Mouse (Mus musculus) embryonic stem cell, embryonic (primary cell): ENCODE data around the gene Uxs1.

Source experiments
- CTCF ChIA-PET, 4 experiments: fragments of 300-600 bp in 2 of 4; fragments of 350-600 bp in 2 of 4; sonication (Branson Sonifier 250); formaldehyde crosslinking; loops; one replicate each; lab custom pipeline; 2022; ENCODE audit warnings: inconsistent platforms in 2 of 4; lab: Charles Lee
- POLR2A ChIA-PET, 4 experiments: fragments of 300-600 bp in 2 of 4; fragments of 350-600 bp in 2 of 4; sonication (Branson Sonifier 250); formaldehyde crosslinking; loops; one replicate each; lab custom pipeline; 2022; ENCODE audit warnings: antibody characterized with exemption in 4 of 4, inconsistent platforms in 1 of 4; lab: Charles Lee

Uxs1 gene

DNA sequence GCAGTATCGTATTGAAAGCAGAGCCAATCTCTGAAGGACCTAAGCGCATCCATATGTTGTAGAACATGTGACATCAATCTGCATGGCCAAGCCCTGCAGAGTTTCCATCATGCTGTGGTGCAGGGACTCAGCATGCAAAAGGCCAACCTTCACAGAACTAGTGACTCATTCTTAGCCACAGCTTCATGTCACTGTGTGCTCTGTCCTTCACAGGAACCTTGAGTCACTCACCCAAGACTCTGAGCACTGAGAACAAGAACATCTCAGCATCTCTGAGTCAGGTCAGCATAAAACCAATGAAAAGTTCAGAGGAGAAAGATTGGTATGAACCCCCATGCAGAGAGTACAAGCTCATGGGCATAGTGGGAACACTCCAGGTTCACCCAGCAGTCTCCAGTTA is 61.3 kb downstream of the Uxs1 start:
- ChIA-PET POLR2A (interaction anchor here in 2 of 4 experiments (0.8 to 1.2 kb wide), 2 partner anchors 9 to 61 kb away, joined by 3 read pairs; partner anchors contain the start of gene Uxs1 (in 1 of the 2)), CTCF (no interaction called here)

- ChIA-PET POLR2A (interaction anchor here in 1 of 4 experiments (0.9 kb wide), 1 partner anchor 10 kb away, joined by 3 read pairs; no protein-coding TSS in a partner anchor), CTCF (interaction anchor here in 1 of 4 experiments (0.9 kb wide), 1 partner anchor 625 kb away, joined by 3 read pairs; no protein-coding TSS in a partner anchor)
Measured at GRCm38 (mm10) chr1:43764481-43764880, 63.1 kb downstream of the Uxs1 start.

- POLR2A ChIA-PET: interaction anchor here in 1 of 4 experiments (0.8 to 1.3 kb wide), 2 partner anchors 10 to 15 kb away, joined by 4 to 6 read pairs; no protein-coding TSS in a partner anchor
- CTCF ChIA-PET: interaction anchor here in 3 of 4 experiments (0.5 to 1.7 kb wide), 13 partner anchors 10 to 454 kb away, joined by 3 to 7 read pairs (median 4); no protein-coding TSS in a partner anchor
Measured at GRCm38 (mm10) chr1:43760085-43760484, 67.5 kb downstream of the Uxs1 start.

DNA sequence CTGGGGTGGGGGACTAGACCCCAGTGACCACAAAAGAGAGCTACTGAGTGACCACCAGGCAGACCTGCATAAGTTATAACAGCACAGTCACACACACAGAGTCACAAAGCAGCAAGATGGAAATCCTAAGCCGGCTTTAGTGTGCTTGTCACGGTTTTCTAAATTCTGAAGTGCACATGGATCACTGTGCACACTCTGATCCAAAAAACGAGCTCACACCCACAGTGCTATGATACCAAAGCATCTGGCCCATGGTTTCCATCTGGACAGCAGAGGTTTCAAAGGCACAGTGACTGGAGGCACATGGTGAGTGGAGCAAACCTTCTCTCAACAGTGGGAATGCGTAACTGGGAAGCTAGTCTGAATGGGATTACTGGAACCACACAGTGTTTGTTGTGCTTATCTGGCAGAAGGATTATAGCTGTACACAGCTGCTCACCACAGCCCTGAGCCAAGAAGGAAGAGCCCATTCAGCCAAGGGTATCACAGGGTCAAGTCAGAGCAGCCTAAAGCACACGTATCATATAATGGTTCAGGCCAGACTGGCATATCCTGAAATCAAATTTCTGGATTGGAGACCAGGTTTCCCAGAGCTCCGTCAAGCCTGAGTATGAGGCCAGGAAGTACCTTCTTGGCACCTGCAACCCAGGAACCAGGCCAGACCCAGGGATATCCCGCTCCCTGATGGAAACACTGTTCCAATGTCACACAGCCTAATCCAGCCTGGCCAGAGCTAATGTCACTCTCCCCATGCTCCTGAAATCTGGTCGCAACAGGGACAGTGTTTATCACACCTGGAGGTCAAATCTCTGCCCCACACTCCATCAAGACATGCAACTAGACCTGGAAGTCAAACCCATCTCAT is 72.9 kb downstream of the Uxs1 start:
- POLR2A ChIA-PET: interaction anchor here in 1 of 4 experiments (0.9 to 1.4 kb wide), 3 partner anchors 9 to 348 kb away, joined by 3 to 4 read pairs (median 3); partner anchors contain the start of gene Tex30
- CTCF ChIA-PET: interaction anchor here in 3 of 4 experiments (0.6 to 1.0 kb wide), 3 partner anchors 144 to 441 kb away, joined by 3 read pairs; no protein-coding TSS in a partner anchor

- ChIA-PET POLR2A (no interaction called here), CTCF (interaction anchor here in 3 of 4 experiments (0.5 to 2.4 kb wide), 3 partner anchors 185 to 599 kb away, joined by 4 to 9 read pairs (median 8); no protein-coding TSS in a partner anchor)
Measured at GRCm38 (mm10) chr1:43738519-43738894, 89.1 kb downstream of the Uxs1 start.

DNA sequence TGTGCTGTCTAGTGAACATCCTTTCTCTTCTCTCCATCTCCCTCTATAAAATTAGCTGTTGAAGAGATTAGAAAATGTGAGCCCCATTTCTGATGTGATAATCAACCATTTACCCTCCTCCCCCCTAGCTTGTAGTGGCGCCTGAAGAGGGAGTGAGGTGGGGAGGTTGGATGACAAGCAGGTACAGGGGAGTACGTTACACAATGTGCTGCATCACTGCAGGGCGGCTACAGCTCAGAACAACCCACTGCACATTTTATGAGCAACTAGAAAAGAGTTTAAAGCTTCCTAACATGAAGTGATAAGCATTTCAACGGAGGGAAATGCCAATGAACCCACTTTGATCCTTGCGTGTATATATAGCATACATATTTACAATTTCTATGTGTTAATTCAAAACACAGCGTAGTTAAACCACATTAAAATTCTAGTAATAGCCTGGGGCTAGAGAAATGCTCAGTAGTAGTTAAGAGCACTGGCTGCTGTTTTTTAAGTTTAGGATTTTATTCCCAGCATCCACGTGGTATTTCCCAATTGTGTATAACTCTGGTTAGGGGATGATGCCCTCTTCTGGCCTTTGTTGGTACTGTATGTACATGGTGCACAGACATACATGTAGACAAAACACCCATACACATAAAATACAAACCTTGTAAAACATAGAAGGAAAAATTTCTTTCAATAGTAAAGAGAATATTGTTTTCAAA is 89.6 kb downstream of the Uxs1 start:
- CTCF ChIA-PET: interaction anchor here in 1 of 4 experiments (2.4 kb wide), 1 partner anchor 598 kb away, joined by 9 read pairs; no protein-coding TSS in a partner anchor

GRCm38 (mm10) chr1:43732657-43733056 is 94.9 kb downstream of the Uxs1 start:
- CTCF ChIA-PET: interaction anchor here in 1 of 4 experiments (0.5 kb wide), 1 partner anchor 595 kb away, joined by 4 read pairs; no protein-coding TSS in a partner anchor

More for the DNA sequence above, 89.6 kb downstream of the Uxs1 start:
- POLR2A ChIA-PET: no interaction called here

GRCm38 (mm10) chr1:43732100-43732499 is 95.5 kb downstream of the Uxs1 start:
- POLR2A ChIA-PET: interaction anchor here in 1 of 4 experiments (0.6 kb wide), 1 partner anchor 193 kb away, joined by 9 read pairs; no protein-coding TSS in a partner anchor
- CTCF ChIA-PET: interaction anchor here in 1 of 4 experiments (0.5 kb wide), 1 partner anchor 595 kb away, joined by 4 read pairs; no protein-coding TSS in a partner anchor

More at GRCm38 (mm10) chr1:43732657-43733056, 94.9 kb downstream of the Uxs1 start:
- POLR2A ChIA-PET: interaction anchor here in 1 of 4 experiments (0.6 kb wide), 1 partner anchor 192 kb away, joined by 9 read pairs; no protein-coding TSS in a partner anchor

DNA sequence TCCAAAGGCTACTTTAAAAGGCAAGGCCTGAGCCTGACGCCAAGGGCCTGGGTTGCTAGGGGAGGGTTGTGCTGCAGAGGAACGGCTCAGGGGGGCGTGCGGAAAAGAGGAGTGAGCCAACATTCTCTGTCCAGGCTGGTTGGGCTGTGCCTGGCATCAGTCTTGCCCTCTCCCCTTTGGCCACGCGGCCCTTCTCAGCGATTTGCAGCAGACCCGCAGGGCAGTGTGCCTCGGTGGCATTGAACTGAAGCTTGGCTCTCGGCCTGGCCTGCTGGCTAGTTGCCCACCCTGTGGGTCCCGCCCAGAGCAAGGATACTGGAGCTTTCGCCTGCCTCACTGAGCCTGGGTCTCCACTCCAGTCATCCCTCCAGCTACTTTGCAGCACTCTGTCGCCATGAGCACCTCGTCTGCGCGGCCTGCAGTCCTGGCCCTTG is 97.1 kb downstream of the Uxs1 start, which contains the start of gene 1500015O10Rik:
1500015O10Rik (plus strand) TSS at position 112 of the 434 bp plus-strand sequence.
- CTCF ChIA-PET: no interaction called here
- POLR2A ChIA-PET: no interaction called here

DNA sequence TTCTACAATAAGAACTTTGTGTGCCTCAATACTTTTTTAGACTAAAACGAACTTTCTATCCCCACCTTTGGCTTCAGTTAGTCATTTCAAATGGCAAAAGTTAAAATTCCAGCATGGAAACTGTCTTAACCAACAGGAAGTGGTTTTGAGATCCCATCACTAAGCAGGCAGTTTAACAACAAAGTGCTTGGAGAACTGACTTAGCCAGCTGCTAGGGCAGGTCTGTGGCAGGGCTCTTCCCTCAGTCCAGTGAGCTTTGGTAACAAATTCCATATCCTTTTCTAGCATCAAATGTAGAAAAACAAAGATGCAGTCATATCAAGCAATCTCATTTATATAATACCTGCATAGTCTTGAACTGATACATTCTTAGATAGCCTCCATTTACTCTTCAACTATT is 105.1 kb downstream of the Uxs1 start:
- POLR2A ChIA-PET: no interaction called here

GRCm38 (mm10) chr1:43718793-43719192 is 108.8 kb downstream of the Uxs1 start:
- CTCF ChIA-PET: no interaction called here
- POLR2A ChIA-PET: no interaction called here

More for the DNA sequence above, 105.1 kb downstream of the Uxs1 start:
- CTCF ChIA-PET: no interaction called here

- ChIA-PET CTCF (no interaction called here), POLR2A (no interaction called here)
Measured at GRCm38 (mm10) chr1:43717967-43718366, 109.6 kb downstream of the Uxs1 start.

- POLR2A ChIA-PET: no interaction called here
- CTCF ChIA-PET: no interaction called here
Measured at GRCm38 (mm10) chr1:43714841-43715240, 112.8 kb downstream of the Uxs1 start.

- CTCF ChIA-PET: interaction anchor here in 2 of 4 experiments (0.6 to 0.7 kb wide), 3 partner anchors 188 to 1653 kb away, joined by 3 to 5 read pairs (median 5); no protein-coding TSS in a partner anchor
- POLR2A ChIA-PET: no interaction called here
Measured at GRCm38 (mm10) chr1:43698577-43699000, 129.0 kb downstream of the Uxs1 start.
